Mouse (Mus musculus) kidney, adult 2 months (tissue): Measurements from ENCODE around the gene Morn2.

ENCODE experiments used
- CTCF ChIP-seq: fragments of 200-500 bp; conservative IDR thresholded peaks from 2 replicates; pipeline ENCODE4 v1.5.1; 2011; ENCODE audit warnings: low read depth, mild to moderate bottlenecking, control low read depth, low read length, moderate library complexity, mixed read lengths; ENCODE audit not compliant: insufficient read depth, insufficient read length
- POLR2A ChIP-seq: fragments of 200-500 bp; IDR thresholded peaks from one replicate; pipeline ENCODE4 v1.6.1; 2011; ENCODE audit warnings: low read depth, low read length, control low read depth

DNA sequence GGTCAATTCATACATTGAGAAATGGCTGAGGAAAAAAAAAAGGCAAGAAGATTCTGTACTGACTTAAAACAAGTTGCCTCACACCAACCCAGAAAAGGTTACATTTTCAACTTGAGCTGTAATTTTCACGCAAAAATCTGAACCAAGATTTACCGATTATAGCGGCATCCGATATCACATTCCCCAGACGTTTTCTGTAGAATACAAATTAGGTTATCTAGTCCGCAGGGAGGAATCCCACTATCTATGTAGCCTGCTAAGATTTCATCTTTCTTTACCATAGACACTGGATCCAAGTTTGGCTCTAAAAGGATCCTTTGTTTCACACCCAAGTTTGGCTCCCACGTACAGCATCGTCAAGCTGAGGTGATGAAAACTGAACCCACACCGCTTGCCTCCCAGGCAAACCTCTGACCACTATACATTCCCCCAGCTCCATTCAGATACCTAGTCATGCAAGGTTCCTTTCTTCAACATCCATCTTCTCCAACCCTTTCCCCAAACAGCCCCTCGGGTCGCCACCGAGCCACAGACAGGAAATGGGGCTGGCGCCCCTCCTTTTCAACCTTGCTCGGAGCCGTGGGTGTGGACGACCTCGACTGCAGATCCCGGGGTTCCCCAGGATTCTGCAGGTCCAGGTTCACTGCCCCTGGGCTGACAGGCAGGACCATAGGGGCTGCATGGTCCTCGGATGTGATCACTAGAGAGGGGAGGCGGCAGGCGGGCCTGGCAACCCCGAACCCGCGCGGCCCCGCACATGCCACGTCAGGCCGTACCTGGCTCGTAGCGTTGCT is 526 bp upstream of the Morn2 start:
- no peak for TF ChIP-seq CTCF
- no peak for TF ChIP-seq POLR2A
